ENCODE assay signal across 25 mouse cellular contexts in the genomic region with DNA sequence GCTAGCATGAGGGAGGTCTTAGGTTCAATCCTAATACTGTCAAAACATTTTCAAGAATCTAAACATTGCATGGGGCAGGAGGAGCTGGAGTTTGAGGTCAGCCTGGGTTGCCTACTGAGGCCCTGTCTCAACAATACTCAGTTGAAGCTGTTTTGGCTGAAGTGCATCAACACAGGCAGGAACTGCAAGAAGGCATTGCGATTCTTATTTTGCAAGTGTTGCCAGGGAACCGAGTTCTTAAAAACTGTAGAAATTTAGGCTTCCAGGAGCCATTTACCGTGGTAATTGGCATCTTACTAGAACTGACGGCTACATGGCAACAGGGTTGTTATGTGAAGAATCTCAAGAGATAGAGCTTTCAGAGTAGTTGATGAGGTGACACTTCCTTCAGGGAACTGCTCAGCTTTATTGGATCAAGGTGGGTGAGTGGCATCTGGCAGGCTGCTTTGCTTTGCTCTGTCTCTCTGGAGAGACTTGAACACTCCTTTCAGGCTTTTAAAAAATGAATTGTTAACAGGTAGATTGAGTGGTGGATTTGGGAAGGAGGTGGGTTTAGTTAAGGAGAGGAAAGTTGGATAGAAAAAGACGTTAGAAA. TPM values are rescaled to one million over a fixed set of nuclear protein-coding genes. Genes with fewer than 3 reads are reported as not detected.
DNase-seq lines count a peak whose midpoint lies in the region; ATAC-seq and TF ChIP-seq lines count a peak whose summit lies in the region.
"Had no signal": no experiment of that assay in that cellular context is flagged by ENCODE, and none has a peak within 500 bp of the region (broad histone marks: within the 10 kb centered on the region; RNA-seq: fewer than 3 reads in every experiment).

No protein-coding gene starts in this region.

- H3K4me3 ChIP-seq in forebrain, embryonic 16.5 days (replicated peaks; ENCODE audit: low read length) = no peak overlapping the region
- no peak overlapping the region for H3K4me3 ChIP-seq in forebrain, embryonic 13.5 days
- no peak overlapping the region for H3K4me3 ChIP-seq in spleen, adult 2 months (ENCODE audit: extremely low read depth, insufficient read depth, insufficient read length)
- H3K4me3 ChIP-seq: embryonic facial prominence, embryonic 10.5 days; heart, adult 2 months; heart, embryonic 15.5 days; hindbrain, embryonic 13.5 days; intestine, embryonic 15.5 days had no signal

- TF ChIP-seq POLR2A in spleen, adult 2 months (IDR thresholded peaks at IDR 0.05; ENCODE audit: low read depth, low read length) = no peak

- H3K36me3 ChIP-seq in forebrain, embryonic 16.5 days (ENCODE audit: control insufficient read depth, insufficient read depth) = no peaks in the 10 kb centered on the region
- no peaks in the 10 kb centered on the region for H3K36me3 ChIP-seq in forebrain, embryonic 13.5 days (ENCODE audit: poor library complexity, severe bottlenecking)
- H3K36me3 ChIP-seq in spleen, adult 2 months (ENCODE audit: control insufficient read depth, insufficient read depth, low read length) = no peaks in the 10 kb centered on the region
- H3K36me3 ChIP-seq: embryonic facial prominence, embryonic 10.5 days; heart, embryonic 15.5 days; hindbrain, embryonic 13.5 days; intestine, embryonic 15.5 days had no signal

- no peak overlapping the region for H3K27ac ChIP-seq in forebrain, embryonic 16.5 days (ENCODE audit: low read length)
- no peak overlapping the region for H3K27ac ChIP-seq in forebrain, embryonic 13.5 days
- 0 out of 2 replicates have a peak overlapping the region, but pooled peaks have one; percentile 1 for H3K27ac ChIP-seq in spleen, adult 2 months (ENCODE audit: insufficient read depth, low read length)
- H3K27ac ChIP-seq: embryonic facial prominence, embryonic 10.5 days; heart, adult 2 months; heart, embryonic 15.5 days; hindbrain, embryonic 13.5 days; hindbrain, postnatal 0 days; intestine, embryonic 15.5 days had no signal

- no peaks in the 10 kb centered on the region for H3K9me3 ChIP-seq in forebrain, embryonic 16.5 days (ENCODE audit: control insufficient read depth, low read length)
- no peaks in the 10 kb centered on the region for H3K9me3 ChIP-seq in forebrain, embryonic 13.5 days (replicated peaks)
- H3K9me3 ChIP-seq: embryonic facial prominence, embryonic 10.5 days; heart, embryonic 15.5 days; hindbrain, embryonic 13.5 days; intestine, embryonic 15.5 days had no signal

- 67% methylated on average over 5 of the region's 5 CpGs for WGBS in forebrain, embryonic 16.5 days
- 83% methylated on average over 5 of the region's 5 CpGs for WGBS in forebrain, embryonic 13.5 days
- 85% methylated on average over 5 of the region's 5 CpGs for WGBS in spleen, adult 2 months

- TF ChIP-seq CTCF in spleen, adult 2 months (IDR thresholded peaks at IDR 0.05; ENCODE audit: extremely low read depth, insufficient read depth, insufficient read length, insufficient replicate concordance) = no peak

- H3K9ac ChIP-seq in forebrain, embryonic 16.5 days (replicated peaks; ENCODE audit: low read depth, low read length) = no peak overlapping the region
- H3K9ac ChIP-seq in forebrain, embryonic 13.5 days = no peak overlapping the region
- H3K9ac ChIP-seq: heart, embryonic 15.5 days; hindbrain, embryonic 13.5 days; intestine, embryonic 15.5 days had no signal

- no peaks in the 10 kb centered on the region for H3K27me3 ChIP-seq in forebrain, embryonic 16.5 days (replicated peaks; ENCODE audit: control insufficient read depth, insufficient read depth, low read length)
- H3K27me3 ChIP-seq in forebrain, embryonic 13.5 days = no peaks in the 10 kb centered on the region
- no peaks in the 10 kb centered on the region for H3K27me3 ChIP-seq in spleen, adult 2 months (ENCODE audit: control insufficient read depth, insufficient read depth, low read length)
- H3K27me3 ChIP-seq: heart, embryonic 15.5 days; hindbrain, embryonic 13.5 days; intestine, embryonic 15.5 days had no signal

- no peak for DNase-seq in spleen, adult 2 months (ENCODE audit: low read depth in 1 of 2, low spot score in 2 of 2)
- DNase-seq in spleen, postnatal 4 days (ENCODE audit: low spot score in 2 of 2) = no peak
- peak; percentile 49 for DNase-seq in induced T-regulatory cell, adult 2 months (ENCODE audit: low read depth)
- no peak for DNase-seq in cerebellum, adult 18-20 months
- no peak for DNase-seq in adrenal gland, postnatal 25 days
- DNase-seq: adrenal gland, postnatal 14 days; B cell, adult 2 months; cerebellum, adult 2 months; cerebellum, postnatal 10 days; gastrocnemius, postnatal 10 days; heart, adult 2 months; heart, postnatal 14 days; kidney, adult 18-20 months had no signal

- no peaks in the 10 kb centered on the region for H3K4me1 ChIP-seq in forebrain, embryonic 16.5 days (replicated peaks; ENCODE audit: control insufficient read depth, insufficient read depth, low read length)
- no peaks in the 10 kb centered on the region for H3K4me1 ChIP-seq in forebrain, embryonic 13.5 days
- H3K4me1 ChIP-seq in spleen, adult 2 months (ENCODE audit: control insufficient read depth, insufficient read depth, insufficient read length) = peaks cover 2% of the 10 kb centered on the region; the same call in 1 of the 2 replicates
- H3K4me1 ChIP-seq: embryonic facial prominence, embryonic 10.5 days; heart, embryonic 15.5 days; hindbrain, embryonic 13.5 days; intestine, embryonic 15.5 days had no signal

- no peak overlapping the region for H3K4me2 ChIP-seq in forebrain, embryonic 16.5 days (ENCODE audit: low read length)
- no peak overlapping the region for H3K4me2 ChIP-seq in forebrain, embryonic 13.5 days
- H3K4me2 ChIP-seq: heart, embryonic 11.5 days; heart, embryonic 15.5 days; hindbrain, embryonic 13.5 days; intestine, embryonic 15.5 days had no signal

- peak; percentile 50 for ATAC-seq in forebrain, embryonic 16.5 days
- ATAC-seq in forebrain, embryonic 13.5 days = no peak
- ATAC-seq: forebrain, embryonic 14.5 days; hindbrain, postnatal 0 days; intestine, embryonic 15.5 days had no signal

RNA-seq across cellular contexts. Expression of a gene that starts 14.2 kb away (rescaled TPM):
- 1.9 and 2.2 TPM in 2 replicates for polyA plus RNA-seq in forebrain, embryonic 16.5 days (2015; fragmentation: Nextera tagmentation; extraction: Ambion mirVana)
- 3.1 and 4.4 TPM in 2 replicates for polyA plus RNA-seq in forebrain, embryonic 13.5 days (2015; fragmentation: Nextera tagmentation; extraction: Ambion mirVana)
- 2.7 and 4.2 TPM in 2 replicates for polyA plus RNA-seq in spleen, adult 2 months (2012; rRNA removed)
- 19.2 and 21.4 TPM in 2 replicates for total RNA-seq in adrenal gland, postnatal 25 days (2021)

RNA-seq across cellular contexts. Expression of a gene that starts 26.4 kb away (rescaled TPM):
- polyA plus RNA-seq in forebrain, embryonic 16.5 days (2015; fragmentation: Nextera tagmentation; extraction: Ambion mirVana) = 0.80 and 1.2 TPM in 2 replicates
- polyA plus RNA-seq in forebrain, embryonic 13.5 days (2015; fragmentation: Nextera tagmentation; extraction: Ambion mirVana) = 0.35 TPM in 1 of 2 replicates, not detected in the other
- not detected in 2 replicates for polyA plus RNA-seq in spleen, adult 2 months (2012; rRNA removed)
- total RNA-seq in adrenal gland, postnatal 25 days (2021) = not detected in 2 replicates
- total RNA-seq: adrenal gland, postnatal 14 days; ES-E14; gastrocnemius, postnatal 4 days; heart, adult 2 months; heart, postnatal 14 days; hematopoietic stem cell, adult 5-6 weeks had no signal
- polyA plus RNA-seq: embryonic facial prominence, embryonic 10.5 days; heart, adult 2 months; heart, embryonic 11.5 days; heart, embryonic 15.5 days had no signal

RNA-seq across cellular contexts. Expression of a gene that starts 52.1 kb away (rescaled TPM):
- 17.2 and 18.0 TPM in 2 replicates for polyA plus RNA-seq in forebrain, embryonic 16.5 days (2015; fragmentation: Nextera tagmentation; extraction: Ambion mirVana)
- polyA plus RNA-seq in forebrain, embryonic 13.5 days (2015; fragmentation: Nextera tagmentation; extraction: Ambion mirVana) = 13.2 and 14.3 TPM in 2 replicates
- polyA plus RNA-seq in spleen, adult 2 months (2012; rRNA removed) = 2.5 and 2.9 TPM in 2 replicates
- 28.3 and 30.8 TPM in 2 replicates for total RNA-seq in adrenal gland, postnatal 25 days (2021)
